Mouse (Mus musculus): ENCODE results near the gene Tmem35b. TPM values are rescaled to one million over a fixed set of nuclear protein-coding genes. Genes with fewer than 3 reads are reported as not detected.

Gene Tmem35b
- polyA plus RNA-seq, 1 experiment from 2014 or later = 15.9 TPM

Other genes with a start within 250 kb of the Tmem35b start
- gene Zmym4, start 155.6 kb upstream of the Tmem35b start, polyA plus RNA-seq (2016; fragmentation: Nextera tagmentation; extraction: Ambion mirVana) = 35.2 and 36.4 TPM in 2 replicates
- gene Sfpq, start 102.4 kb upstream of the Tmem35b start, polyA plus RNA-seq (2016; fragmentation: Nextera tagmentation; extraction: Ambion mirVana) = 168 and 187 TPM in 2 replicates
- 23.8 and 27.1 TPM in 2 replicates for gene Zmym1, start 62.5 kb upstream of the Tmem35b start, polyA plus RNA-seq (2016; fragmentation: Nextera tagmentation; extraction: Ambion mirVana)
- gene Zmym6, start 46.3 kb upstream of the Tmem35b start, polyA plus RNA-seq (2016; fragmentation: Nextera tagmentation; extraction: Ambion mirVana) = 35.2 and 36.0 TPM in 2 replicates
- gene Dlgap3, start 45.5 kb downstream of the Tmem35b start, polyA plus RNA-seq (2016; fragmentation: Nextera tagmentation; extraction: Ambion mirVana) = 1.3 TPM in 2 replicates
- 49.1 and 51.1 TPM in 2 replicates for gene Smim12, start 120.1 kb downstream of the Tmem35b start, polyA plus RNA-seq (2016; fragmentation: Nextera tagmentation; extraction: Ambion mirVana)
- gene Gja4, start 190.3 kb downstream of the Tmem35b start, polyA plus RNA-seq (2016; fragmentation: Nextera tagmentation; extraction: Ambion mirVana) = 11.8 and 15.1 TPM in 2 replicates
- gene Gjb3, start 207.2 kb downstream of the Tmem35b start, polyA plus RNA-seq (2016; fragmentation: Nextera tagmentation; extraction: Ambion mirVana) = 1.3 and 1.4 TPM in 2 replicates
- not detected in 2 replicates for gene Gjb4, start 230.4 kb downstream of the Tmem35b start, polyA plus RNA-seq (2016; fragmentation: Nextera tagmentation; extraction: Ambion mirVana)
- gene Gjb5, start 234.5 kb downstream of the Tmem35b start, polyA plus RNA-seq (2016; fragmentation: Nextera tagmentation; extraction: Ambion mirVana) = 0.22 and 0.31 TPM in 2 replicates

Data from embryonic facial prominence, embryonic 12.5 days (tissue).